Mouse (Mus musculus): ENCODE results near the gene Gm10226.

DNA sequence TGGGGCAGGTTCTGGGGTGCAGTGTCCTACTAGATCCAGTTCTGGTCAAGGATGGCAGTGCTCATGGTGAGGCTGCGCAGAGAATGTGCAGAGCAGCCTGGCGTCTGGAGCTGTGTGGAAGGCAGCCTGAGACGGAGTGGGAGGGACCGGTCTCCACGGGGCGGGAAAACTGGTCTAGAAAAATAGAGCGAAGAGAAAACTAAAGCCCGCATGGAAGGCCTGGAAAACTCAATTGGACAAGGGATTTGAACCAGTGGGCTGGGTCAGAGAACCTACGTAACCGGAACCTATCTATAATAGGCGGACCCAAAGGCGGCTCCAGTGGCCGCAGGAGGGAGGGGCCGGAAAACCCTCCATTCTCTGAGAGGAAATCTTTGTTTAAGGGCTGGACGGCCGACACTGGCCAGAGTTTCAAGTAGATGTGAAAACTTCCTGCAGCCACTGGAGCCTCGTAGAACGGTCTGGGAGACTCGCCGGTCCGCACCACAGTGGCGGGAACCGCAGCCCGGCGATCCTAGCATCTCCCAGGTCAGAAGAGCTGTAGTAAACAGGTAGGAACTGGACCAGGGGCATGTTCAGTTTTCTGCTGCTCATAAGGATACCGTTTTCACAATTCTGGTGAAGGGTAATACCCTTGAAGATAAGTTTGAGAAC lies 15.8 kb downstream of the Gm10226 start, which contains the start of gene Zfp760:
- TF ChIP-seq CTCF (IDR thresholded peaks at IDR 0.05; ENCODE audit: low read depth) (no peak), EP300 (IDR thresholded peaks at IDR 0.05; ENCODE audit: low read depth) (no peak)
